Mouse (Mus musculus) heart, adult 2 months (tissue): ENCODE measurements around the gene Slc4a10.

Experiments used
- CTCF ChIP-seq: fragments of 200-600 bp; IDR thresholded peaks from 2 replicates; pipeline ENCODE4 v1.8.1; 2022; ENCODE audit warnings: antibody characterized with exemption, mild to moderate bottlenecking, moderate library complexity
- EP300 ChIP-seq: fragments of 200-500 bp; IDR thresholded peaks from 2 replicates; pipeline ENCODE4 v1.6.1; 2011; ENCODE audit warnings: low read depth, low read length, control low read depth; ENCODE audit not compliant: insufficient read depth
- POLR2A ChIP-seq: fragments of 200-500 bp; IDR thresholded peaks from 2 replicates; pipeline ENCODE4 v1.6.1; 2011; ENCODE audit warnings: mild to moderate bottlenecking, low read depth, low read length, control low read depth; ENCODE audit not compliant: insufficient read depth

DNA sequence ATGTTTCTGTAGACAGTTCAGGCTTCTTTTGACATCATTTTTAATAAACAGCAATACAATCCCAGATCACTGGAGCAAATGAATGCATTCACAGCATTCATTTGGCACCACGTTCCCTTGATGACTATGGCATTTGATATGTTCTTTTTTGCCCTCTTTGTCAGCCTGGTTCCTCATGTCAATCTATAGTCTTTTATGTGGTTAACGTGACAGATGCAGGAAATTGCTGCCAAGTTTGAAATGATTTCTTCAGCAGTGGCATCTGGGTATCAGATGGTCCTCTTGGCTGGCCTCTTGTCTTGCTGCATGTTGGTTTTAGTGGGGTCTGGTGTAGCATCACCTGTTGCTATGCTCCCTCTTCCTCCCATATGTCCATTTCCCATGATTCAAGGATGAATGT lies 247.6 kb downstream of the Slc4a10 start:
- TF ChIP-seq POLR2A: no peak
- no peak for TF ChIP-seq CTCF
- no peak for TF ChIP-seq EP300
